Mouse (Mus musculus) v-Abl transformed pro-B cells (cell line): ENCODE data around the gene Gripap1.

Experiments
- in situ Hi-C, 2 experiments: fragments of 400-800 bp; cut with MboI; formaldehyde crosslinking; loops; one replicate each; pipeline ENCODE4 v1.15.1; 2025; ENCODE audit not compliant: unreplicated experiment in 2 of 2

The Gripap1 gene

GRCm38 (mm10) chrX:7776329-7777082, 13.1 kb upstream of the Gripap1 start:
- in situ Hi-C loops, result loop anchor here in 1 of 2 experiments (10.0 to 25.0 kb wide), 2 partner anchors 352 to 1514 kb away; no protein-coding TSS in a partner anchor

- in situ Hi-C loops, result loop anchor here in 1 of 2 experiments (10.0 to 25.0 kb wide), 2 partner anchors 354 to 1516 kb away; no protein-coding TSS in a partner anchor
Measured at GRCm38 (mm10) chrX:7778450-7779244, 10.9 kb upstream of the Gripap1 start.

GRCm38 (mm10) chrX:7779294-7779693, 10.3 kb upstream of the Gripap1 start:
- in situ Hi-C loops, result loop anchor here in 1 of 2 experiments (10.0 to 25.0 kb wide), 2 partner anchors 354 to 1517 kb away; no protein-coding TSS in a partner anchor

- in situ Hi-C loops, result loop anchor here in 1 of 2 experiments (25.0 kb wide), 1 partner anchor 1520 kb away; no protein-coding TSS in a partner anchor
Measured at GRCm38 (mm10) chrX:7782603-7783092, 6.9 kb upstream of the Gripap1 start.

- in situ Hi-C loops, result loop anchor here (5.0 to 25.0 kb wide), 3 partner anchors 43 to 1528 kb away; no protein-coding TSS in a partner anchor
Measured at GRCm38 (mm10) chrX:7790309-7790708, 744 bp downstream of the Gripap1 start.

GRCm38 (mm10) chrX:7793361-7793760, 3.8 kb downstream of the Gripap1 start:
- in situ Hi-C loops, result loop anchor here (5.0 to 25.0 kb wide), 3 partner anchors 46 to 1531 kb away; no protein-coding TSS in a partner anchor

GRCm38 (mm10) chrX:7795016-7795415, 5.5 kb downstream of the Gripap1 start:
- in situ Hi-C loops, result loop anchor here (10.0 to 25.0 kb wide), 2 partner anchors 50 to 1533 kb away; no protein-coding TSS in a partner anchor

- in situ Hi-C loops, result loop anchor here (10.0 to 25.0 kb wide), 2 partner anchors 53 to 1535 kb away; no protein-coding TSS in a partner anchor
Measured at GRCm38 (mm10) chrX:7797327-7797726, 7.8 kb downstream of the Gripap1 start.

GRCm38 (mm10) chrX:7802157-7802556, 12.6 kb downstream of the Gripap1 start:
- in situ Hi-C loops, result loop anchor here (25.0 kb wide), 1 partner anchor 210 kb away; the partner anchor contains the start of gene Glod5 (in 2 of the 2)

GRCm38 (mm10) chrX:7815016-7815415, 25.5 kb downstream of the Gripap1 start:
- in situ Hi-C loops, result loop anchor here (25.0 kb wide), 1 partner anchor 197 kb away; the partner anchor contains the start of gene Glod5 (in 2 of the 2)

- in situ Hi-C loops, result loop anchor here (25.0 kb wide), 1 partner anchor 190 kb away; the partner anchor contains the start of gene Glod5 (in 2 of the 2)
Measured at GRCm38 (mm10) chrX:7821865-7822779, 32.6 kb downstream of the Gripap1 start, which contains the start of gene Kcnd1. Kcnd1 (plus strand) TSS chrX:7822289.

- in situ Hi-C loops, result no loop called here
Measured at GRCm38 (mm10) chrX:7837146-7837545, 47.6 kb downstream of the Gripap1 start.

GRCm38 (mm10) chrX:7840842-7841162, 51.2 kb downstream of the Gripap1 start:
- in situ Hi-C loops, result no loop called here

- in situ Hi-C loops, result no loop called here
Measured at GRCm38 (mm10) chrX:7841163-7842162, 51.9 kb downstream of the Gripap1 start, which contains the start of gene Otud5. Otud5 (plus strand) TSS chrX:7841364.

GRCm38 (mm10) chrX:7842318-7842717, 52.8 kb downstream of the Gripap1 start:
- in situ Hi-C loops, result no loop called here

- in situ Hi-C loops, result no loop called here
Measured at GRCm38 (mm10) chrX:7847845-7848244, 58.3 kb downstream of the Gripap1 start.

GRCm38 (mm10) chrX:7854578-7854977, 65.0 kb downstream of the Gripap1 start:
- in situ Hi-C loops, result loop anchor here in 1 of 2 experiments (10.0 kb wide), 1 partner anchor 160 kb away; the partner anchor contains the start of gene Glod5

GRCm38 (mm10) chrX:7859191-7859753, 69.7 kb downstream of the Gripap1 start:
- in situ Hi-C loops, result loop anchor here in 1 of 2 experiments (10.0 kb wide), 1 partner anchor 156 kb away; the partner anchor contains the start of gene Glod5
